Mouse (Mus musculus) neural tube, embryonic 10.5 days (tissue): ENCODE results near the gene 4930469K13Rik.

ENCODE experiments used
- DNase-seq: peaks from one replicate; pipeline ENCODE4 v3.0.0-alpha.2; 2017; ENCODE audit warnings: low spot score; ENCODE audit errors: extremely low spot score

4930469K13Rik gene

GRCm38 (mm10) chr11:34079542-34080464 is 18.6 kb downstream of the 4930469K13Rik start:
- no peak for DNase-seq

GRCm38 (mm10) chr11:34078581-34078980 is 19.8 kb downstream of the 4930469K13Rik start:
- no peak for DNase-seq

GRCm38 (mm10) chr11:34077870-34078269 is 20.5 kb downstream of the 4930469K13Rik start:
- DNase-seq = no peak

GRCm38 (mm10) chr11:34073776-34074175 is 24.6 kb downstream of the 4930469K13Rik start:
- peak; percentile 74 for DNase-seq

GRCm38 (mm10) chr11:34072309-34072708 is 26.0 kb downstream of the 4930469K13Rik start:
- no peak for DNase-seq

- no peak for DNase-seq
Observed at GRCm38 (mm10) chr11:34070596-34070995, 27.8 kb downstream of the 4930469K13Rik start.

- DNase-seq = no peak
Observed at GRCm38 (mm10) chr11:34063702-34064485, 34.5 kb downstream of the 4930469K13Rik start.

GRCm38 (mm10) chr11:34063257-34063656 is 35.1 kb downstream of the 4930469K13Rik start:
- DNase-seq = no peak

GRCm38 (mm10) chr11:34061740-34062139 is 36.6 kb downstream of the 4930469K13Rik start:
- DNase-seq = no peak

- DNase-seq = no peak
Observed at GRCm38 (mm10) chr11:34058960-34059359, 39.4 kb downstream of the 4930469K13Rik start.

GRCm38 (mm10) chr11:34058332-34058731 is 40.0 kb downstream of the 4930469K13Rik start:
- DNase-seq = no peak

GRCm38 (mm10) chr11:34056715-34057114 is 41.6 kb downstream of the 4930469K13Rik start:
- DNase-seq = no peak

GRCm38 (mm10) chr11:34054031-34054727 is 44.2 kb downstream of the 4930469K13Rik start:
- no peak for DNase-seq

- no peak for DNase-seq
Observed at GRCm38 (mm10) chr11:34053031-34053818, 45.1 kb downstream of the 4930469K13Rik start.

- DNase-seq = no peak
Observed at GRCm38 (mm10) chr11:34050643-34051042, 47.7 kb downstream of the 4930469K13Rik start.

GRCm38 (mm10) chr11:34050063-34050462 is 48.3 kb downstream of the 4930469K13Rik start:
- no peak for DNase-seq

GRCm38 (mm10) chr11:34049125-34049379 is 49.3 kb downstream of the 4930469K13Rik start:
- no peak for DNase-seq

GRCm38 (mm10) chr11:34048375-34049124 is 49.8 kb downstream of the 4930469K13Rik start:
- DNase-seq = no peak

- DNase-seq = no peak
Observed at GRCm38 (mm10) chr11:34047542-34047937, 50.8 kb downstream of the 4930469K13Rik start.
